Mouse (Mus musculus): ENCODE results near the gene AC129217.1. TPM values are rescaled to one million over a fixed set of nuclear protein-coding genes. Genes with fewer than 3 reads are reported as not detected.
A peak's percentile ranks its signal among the peaks of the same experiment; 100 is the strongest.

Gene AC129217.1
- total and polyA plus RNA-seq, 3 experiments: 0.23 to 53.4 TPM; not detected in 1

- TF ChIP-seq SMC3 (IDR thresholded peaks at IDR 0.05; ENCODE audit: low read depth, low read length): no peak
- no peak for TF ChIP-seq GABPA (IDR thresholded peaks at IDR 0.05; ENCODE audit: low read depth, low read length)
- no peak for TF ChIP-seq JUND (IDR thresholded peaks at IDR 0.05; ENCODE audit: low read depth, low read length)
- TF ChIP-seq TBP (IDR thresholded peaks at IDR 0.05; ENCODE audit: low read depth, low read length): no peak
- TF ChIP-seq ZNF384 (IDR thresholded peaks at IDR 0.05; ENCODE audit: low read depth, low read length): no peak
These were observed 10.6 kb downstream of the AC129217.1 start (continued) for GRCm38 (mm10) chr19:8839908-8840791.

DNA sequence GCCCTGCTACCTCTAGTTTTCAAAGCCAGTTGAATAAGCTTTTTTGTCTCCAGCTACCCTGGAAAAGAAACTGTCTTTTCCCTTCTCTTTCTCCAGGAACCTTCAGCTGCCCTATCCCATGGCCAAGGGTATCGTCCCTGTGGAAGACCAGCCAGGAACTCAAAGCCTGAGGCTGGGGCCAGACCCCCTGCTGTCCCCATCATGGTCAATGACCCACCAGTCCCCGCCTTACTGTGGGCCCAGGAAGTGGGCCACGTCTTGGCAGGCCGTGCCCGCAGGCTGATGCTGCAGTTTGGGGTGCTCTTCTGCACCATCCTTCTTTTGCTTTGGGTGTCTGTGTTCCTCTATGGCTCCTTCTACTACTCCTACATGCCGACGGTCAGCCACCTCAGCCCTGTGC is 11.4 kb downstream of the AC129217.1 start:
- peak overlapping the region; percentile 77 to 96 for H3K4me3 ChIP-seq (ENCODE audit: control insufficient read depth in 1 of 2, insufficient read depth in 1 of 2, low read depth in 2 of 2, low read length in 2 of 2)
- TF ChIP-seq RCOR1 (IDR thresholded peaks at IDR 0.05; ENCODE audit: low read depth, low read length) (no peak), USF1 (IDR thresholded peaks at IDR 0.05; ENCODE audit: low read depth, low read length) (no peak), POLR2A (IDR thresholded peaks at IDR 0.05; ENCODE audit: control insufficient read depth in 1 of 2, insufficient read depth in 1 of 2, low read depth in 1 of 2, low read length in 2 of 2, poor library complexity in 1 of 2) (no peak), MXI1 (IDR thresholded peaks at IDR 0.05; ENCODE audit: low read depth, low read length) (no peak), POLR2AphosphoS2 (IDR thresholded peaks at IDR 0.05; ENCODE audit: low read length) (no peak), EP300 (IDR thresholded peaks at IDR 0.05; ENCODE audit: low read depth in 1 of 2, low read length in 2 of 2) (no peak)
- peak overlapping the region; percentile 83 for H3K9ac ChIP-seq (ENCODE audit: control insufficient read depth, low read depth, low read length, poor library complexity, severe bottlenecking)
- peaks cover 3 to 17% of the 10 kb centered on the region in 2 experiments for H3K4me1 ChIP-seq (ENCODE audit: control insufficient read depth in 1 of 2, insufficient read depth in 2 of 2, low read length in 2 of 2)
- H3K79me2 ChIP-seq (ENCODE audit: control insufficient read depth, insufficient read depth, low read length, poor library complexity): no peaks in the 10 kb centered on the region; the same call in 1 of the 2 replicates
- H3K9me3 ChIP-seq (replicated peaks; ENCODE audit: insufficient read depth, low read length): no peaks in the 10 kb centered on the region
- no peak overlapping the region for H3K27ac ChIP-seq (ENCODE audit: control insufficient read depth, low read depth, low read length)
- peaks cover 2 to 14% of the 10 kb centered on the region in 2 experiments for H3K36me3 ChIP-seq (ENCODE audit: control insufficient read depth in 1 of 2, insufficient read depth in 2 of 2, low read length in 2 of 2)
- no peak for DNase-seq (ENCODE audit: low read depth, low spot score)
- H3K27me3 ChIP-seq (ENCODE audit: control insufficient read depth in 1 of 2, insufficient read depth in 2 of 2, low read length in 2 of 2): no peaks in the 10 kb centered on the region

DNA sequence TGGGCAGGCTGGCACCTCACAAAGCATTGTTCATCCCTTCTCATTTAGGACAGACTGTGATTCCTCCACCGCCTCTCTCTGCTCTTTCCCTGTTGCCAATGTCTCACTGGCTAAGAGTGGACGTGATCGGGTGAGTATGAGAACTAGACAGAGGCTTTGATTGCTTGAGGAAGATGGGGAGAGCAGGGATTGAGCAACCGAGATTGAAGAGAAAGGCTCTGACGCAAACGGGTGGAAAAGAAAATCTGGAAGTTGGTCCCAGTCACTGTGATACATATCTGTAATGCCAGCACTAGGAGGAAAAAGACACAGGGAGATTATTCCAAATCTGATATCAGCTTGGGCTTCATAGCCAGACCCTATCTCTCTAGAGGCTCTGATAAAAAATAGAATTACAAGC is 13.4 kb downstream of the AC129217.1 start:
- no peaks in the 10 kb centered on the region for H3K27me3 ChIP-seq (ENCODE audit: control insufficient read depth in 1 of 2, insufficient read depth in 2 of 2, low read length in 2 of 2)
- peaks cover 2 to 9% of the 10 kb centered on the region in 2 experiments for H3K36me3 ChIP-seq (ENCODE audit: control insufficient read depth in 1 of 2, insufficient read depth in 2 of 2, low read length in 2 of 2)
- H3K9ac ChIP-seq (ENCODE audit: control insufficient read depth, low read depth, low read length, poor library complexity, severe bottlenecking): no peak overlapping the region
- DNase-seq (ENCODE audit: low read depth, low spot score): no peak
- TF ChIP-seq TAL1 (IDR thresholded peaks at IDR 0.05; ENCODE audit: low read length) (no peak), MYB (IDR thresholded peaks at IDR 0.05; ENCODE audit: low read depth, low read length) (no peak), ETS1 (IDR thresholded peaks at IDR 0.05; ENCODE audit: low read depth, low read length) (no peak), CHD2 (IDR thresholded peaks at IDR 0.05; ENCODE audit: low read length) (no peak), NRF1 (IDR thresholded peaks at IDR 0.05; ENCODE audit: insufficient read depth, low read depth, low read length, poor library complexity, severe bottlenecking) (no peak), TBP (IDR thresholded peaks at IDR 0.05; ENCODE audit: low read depth, low read length) (no peak), RCOR1 (IDR thresholded peaks at IDR 0.05; ENCODE audit: low read depth, low read length) (no peak), UBTF (IDR thresholded peaks at IDR 0.05; ENCODE audit: borderline replicate concordance, insufficient read depth, low read depth, low read length) (no peak), JUND (IDR thresholded peaks at IDR 0.05; ENCODE audit: low read depth, low read length) (no peak), HCFC1 (IDR thresholded peaks at IDR 0.05; ENCODE audit: low read depth, low read length) (no peak), USF1 (IDR thresholded peaks at IDR 0.05; ENCODE audit: low read depth, low read length) (no peak), ZKSCAN1 (IDR thresholded peaks at IDR 0.05; ENCODE audit: low read depth, low read length) (no peak), ZC3H11A (IDR thresholded peaks at IDR 0.05; ENCODE audit: low read depth, low read length) (no peak), MAX (IDR thresholded peaks at IDR 0.05; ENCODE audit: low read length) (no peak), SMC3 (IDR thresholded peaks at IDR 0.05; ENCODE audit: low read depth, low read length) (no peak), POLR2AphosphoS5 (IDR thresholded peaks at IDR 0.05; ENCODE audit: borderline replicate concordance, low read depth, low read length) (no peak), EP300 (IDR thresholded peaks at IDR 0.05; ENCODE audit: low read depth in 1 of 2, low read length in 2 of 2) (no peak)
- no peaks in the 10 kb centered on the region for H3K9me3 ChIP-seq (replicated peaks; ENCODE audit: insufficient read depth, low read length)
- H3K4me1 ChIP-seq (ENCODE audit: control insufficient read depth in 1 of 2, insufficient read depth in 2 of 2, low read length in 2 of 2): peaks cover 3 to 14% of the 10 kb centered on the region in 2 experiments
- no peak overlapping the region for H3K27ac ChIP-seq (ENCODE audit: control insufficient read depth, low read depth, low read length)
- no peaks in the 10 kb centered on the region; the same call in 1 of the 2 replicates for H3K79me2 ChIP-seq (ENCODE audit: control insufficient read depth, insufficient read depth, low read length, poor library complexity)
- H3K4me3 ChIP-seq (ENCODE audit: control insufficient read depth in 1 of 2, insufficient read depth in 1 of 2, low read depth in 2 of 2, low read length in 2 of 2): no peak overlapping the region
